Mouse (Mus musculus) T-helper 2 cell (primary cell): Measurements from ENCODE around the gene Btbd9.
"Not testable (repeated sequence)": the region's sequence is repeated elsewhere in the genome, so short reads cannot be mapped to it uniquely, and the experiment has no call there.

Experiments used
- in situ Hi-C: fragments of 300-600 bp; cut with MboI, MseI; formaldehyde crosslinking; loops from one replicate; pipeline ENCODE4 v1.15.1; 2025; ENCODE audit warnings: high pct_unique_total_duplicates

Gene Btbd9

DNA sequence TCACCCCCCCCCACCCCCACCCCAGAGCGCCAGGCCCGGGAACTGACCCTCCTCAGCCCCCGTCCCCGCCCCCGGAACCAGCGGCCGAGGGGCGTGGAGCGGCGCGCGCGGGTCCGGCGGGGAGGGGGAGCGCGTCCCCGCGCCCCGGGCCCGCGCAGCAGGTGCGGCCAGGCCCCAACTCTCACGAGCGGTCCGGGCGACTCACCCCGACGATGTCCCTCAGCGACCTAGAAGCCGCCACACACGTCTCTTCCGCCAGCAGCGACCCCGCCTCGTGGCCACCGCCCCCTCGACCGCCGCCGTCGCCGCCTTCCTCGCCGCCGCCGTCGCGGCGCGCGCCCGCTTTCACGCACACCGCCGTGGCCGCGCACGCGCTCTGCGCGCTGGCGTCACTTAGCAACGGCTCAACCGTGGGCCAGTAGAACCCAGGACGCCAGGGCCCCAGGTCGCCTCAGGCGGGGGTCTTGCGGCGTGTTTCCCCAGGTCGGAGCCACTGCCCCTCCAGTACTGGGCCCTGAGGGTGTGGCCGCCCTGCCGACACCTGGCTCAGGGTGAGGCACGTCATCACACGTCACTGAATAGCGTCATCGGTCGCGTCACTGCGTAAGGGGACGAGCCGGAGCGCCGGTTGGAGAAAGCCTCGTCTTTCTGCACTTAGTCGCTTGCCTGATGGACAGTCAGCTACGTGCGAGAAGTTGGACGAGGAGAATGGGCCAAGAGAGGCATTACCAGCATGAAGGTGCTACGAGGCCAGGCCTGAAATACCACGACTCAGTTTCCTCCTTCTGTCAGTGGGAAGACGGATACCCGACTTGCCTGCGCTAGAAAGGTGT, at the start of gene Btbd9:
TSS of gene Btbd9 (minus strand) at position 548 of the 833 bp plus-strand sequence.
- in situ Hi-C loops: no loop called here

DNA sequence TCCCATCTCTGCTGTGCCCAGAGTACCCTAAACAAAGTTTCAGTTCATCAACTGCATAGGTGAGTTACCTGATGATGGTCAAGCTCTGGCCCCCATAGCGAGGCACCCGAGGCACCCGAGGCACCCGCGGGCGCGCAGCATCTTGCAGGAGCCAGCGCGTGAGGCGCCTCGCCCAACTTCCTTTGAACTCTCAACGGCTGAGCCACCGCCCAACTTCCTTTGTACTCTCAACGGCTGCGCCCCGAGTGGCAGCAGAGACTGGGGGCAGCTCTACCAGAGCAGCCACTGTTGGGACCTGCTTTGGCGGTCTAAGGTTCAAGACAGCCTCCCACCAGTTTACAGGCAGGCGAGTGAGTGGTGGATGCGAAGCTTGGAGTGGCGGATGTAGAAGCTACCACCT, 47.8 kb upstream of the Btbd9 start, which contains the start of gene Dnah8:
TSS of gene Dnah8 (plus strand) at position 223 of the 400 bp plus-strand sequence.
- in situ Hi-C loops: not testable (repeated sequence)

DNA sequence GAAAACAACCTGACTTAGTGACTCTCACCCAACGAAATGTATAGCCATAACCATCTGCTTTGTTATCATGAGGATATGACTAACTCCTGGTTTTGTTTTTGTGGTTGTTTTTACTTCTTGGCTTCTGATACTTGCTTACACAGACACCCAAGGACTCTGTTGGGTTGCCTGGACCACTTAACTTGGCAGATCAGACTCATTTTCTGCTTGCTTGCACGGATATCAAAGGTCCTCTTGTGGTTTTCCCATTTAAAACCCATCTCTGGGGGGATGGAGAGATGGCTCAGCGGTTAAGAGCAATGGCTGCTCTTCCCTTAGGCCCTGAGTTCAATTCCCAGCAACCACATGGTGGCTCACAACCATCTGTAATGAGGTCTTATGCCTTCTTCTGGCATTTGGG, 46.9 kb upstream of the Btbd9 start:
- in situ Hi-C loops: no loop called here

DNA sequence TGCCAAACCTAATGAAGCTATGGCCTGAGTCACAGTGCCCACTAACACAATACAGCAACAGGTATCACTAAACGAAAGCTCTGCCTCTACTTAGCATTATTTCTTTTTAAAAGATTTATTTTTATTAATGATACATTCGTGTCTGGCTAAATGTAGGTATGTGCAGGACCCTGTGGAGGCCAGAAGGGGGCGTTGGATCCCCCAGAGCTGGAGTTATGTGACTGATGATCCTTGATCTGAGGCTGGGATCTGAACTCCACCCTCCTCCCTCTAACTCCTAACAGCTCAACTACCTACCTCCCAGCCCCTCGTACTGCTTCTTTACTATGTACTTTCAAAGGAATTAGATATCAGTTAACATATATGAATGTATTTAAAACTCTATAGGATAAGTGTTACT, 45.2 kb upstream of the Btbd9 start:
- in situ Hi-C loops: no loop called here

DNA sequence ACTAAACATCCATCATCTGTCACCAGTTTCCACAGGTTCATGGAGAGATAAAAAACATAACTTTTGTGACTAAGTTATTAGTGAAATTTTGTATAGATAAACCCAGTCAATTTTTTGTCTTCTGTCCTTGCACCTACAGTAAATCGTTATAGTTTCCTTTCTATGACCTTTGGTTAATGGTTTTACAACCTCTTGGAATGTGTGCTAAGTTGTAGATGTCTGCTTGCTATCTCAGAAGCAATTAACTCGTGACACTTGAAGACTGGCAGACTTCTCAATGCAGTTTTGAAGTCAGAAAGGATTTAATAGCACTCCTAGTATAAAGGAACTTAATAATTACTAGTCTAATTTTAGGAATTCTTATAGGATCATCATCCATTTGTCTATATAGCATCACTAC, 44.3 kb upstream of the Btbd9 start:
- in situ Hi-C loops: no loop called here

DNA sequence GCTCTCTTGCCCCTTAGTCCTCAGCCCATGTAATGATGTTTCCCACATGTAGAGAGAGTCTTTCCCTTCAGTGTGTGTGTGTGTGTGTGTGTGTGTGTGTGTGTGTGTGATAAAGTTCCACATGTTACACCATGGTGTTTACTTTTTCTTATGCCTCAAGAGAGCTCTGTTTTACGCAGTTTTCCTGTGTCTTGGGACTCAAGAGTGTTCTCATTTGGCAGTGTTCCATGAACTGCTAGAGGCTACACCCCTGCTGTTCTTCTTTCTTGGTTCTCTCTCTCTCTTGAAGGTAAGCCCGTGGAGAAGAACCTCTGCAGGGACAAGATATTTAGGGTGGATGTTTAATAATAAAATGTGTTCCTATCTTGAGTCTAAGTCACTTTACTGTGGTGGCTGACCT, 42.9 kb upstream of the Btbd9 start:
- in situ Hi-C loops: no loop called here

DNA sequence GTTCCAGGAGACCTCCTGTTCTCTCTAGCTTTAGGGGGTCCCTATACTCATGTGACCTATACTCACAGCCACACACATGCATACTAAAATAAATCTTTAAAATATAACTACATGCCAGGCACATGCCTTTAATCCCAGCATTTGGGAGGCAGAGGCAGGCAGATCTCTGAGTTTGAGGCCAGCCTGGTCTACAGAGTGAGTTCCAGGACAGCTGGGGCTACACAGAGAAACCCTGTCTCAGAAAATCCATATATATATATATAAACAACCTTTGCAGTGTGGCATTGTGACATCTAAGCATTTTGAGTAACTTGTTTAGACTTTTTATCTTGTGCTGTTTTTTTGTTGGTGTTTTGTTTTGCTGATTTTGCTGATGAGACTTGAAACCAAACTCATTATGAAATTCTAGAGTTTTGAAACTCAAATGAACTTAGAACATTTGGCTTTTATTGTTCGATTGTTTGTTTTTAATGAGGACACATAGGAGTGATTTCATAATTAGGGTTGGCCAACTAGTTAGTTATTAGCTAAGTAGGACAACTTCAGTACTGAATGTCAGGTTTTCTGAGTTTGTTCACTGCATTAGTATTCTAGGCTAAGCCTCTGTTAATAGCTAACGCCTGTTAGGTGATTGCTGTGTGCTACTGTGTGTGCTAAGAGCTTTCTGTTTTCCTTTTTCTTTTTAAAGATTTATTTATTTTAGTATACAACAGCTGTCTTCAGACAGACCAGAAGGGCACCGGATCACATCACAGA, 42.0 kb upstream of the Btbd9 start:
- in situ Hi-C loops: no loop called here

DNA sequence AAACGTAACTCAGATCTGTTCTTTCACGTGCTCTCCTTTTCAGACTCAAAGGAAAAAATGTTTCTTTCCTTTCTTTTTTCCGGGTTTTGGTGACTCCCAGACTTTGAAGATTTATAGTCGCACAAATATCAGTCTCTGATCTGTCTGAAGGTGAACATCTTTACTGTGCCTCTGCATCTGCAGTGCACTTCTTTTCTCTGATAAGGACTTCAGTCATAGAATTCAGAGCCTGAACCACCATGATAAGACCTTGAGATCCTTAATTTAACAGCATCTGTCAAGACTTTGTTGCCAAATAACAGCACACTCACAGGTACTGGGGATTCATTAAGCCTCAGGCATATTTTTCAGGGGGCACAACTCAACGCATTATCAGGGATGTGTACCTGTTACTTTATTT, 39.9 kb upstream of the Btbd9 start:
- in situ Hi-C loops: no loop called here

DNA sequence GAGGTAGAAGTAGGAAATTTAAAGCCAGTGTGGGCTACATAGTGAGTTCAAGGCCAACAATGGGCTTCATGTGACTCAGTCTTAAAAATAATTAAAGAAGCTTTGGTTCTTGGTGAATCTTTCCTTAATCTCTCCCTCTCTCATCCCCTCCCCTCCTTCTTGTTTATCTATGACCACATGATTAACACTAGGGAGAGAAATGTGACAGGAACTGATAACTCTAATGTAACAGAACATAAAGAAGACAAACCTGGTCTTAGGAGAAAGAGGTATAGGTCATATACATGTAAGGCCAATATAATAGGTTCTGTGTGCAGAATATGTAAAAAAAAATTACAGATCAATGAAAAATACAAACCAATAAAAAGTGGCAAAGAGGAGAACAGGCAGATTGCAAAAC, 37.1 kb upstream of the Btbd9 start:
- in situ Hi-C loops: no loop called here

DNA sequence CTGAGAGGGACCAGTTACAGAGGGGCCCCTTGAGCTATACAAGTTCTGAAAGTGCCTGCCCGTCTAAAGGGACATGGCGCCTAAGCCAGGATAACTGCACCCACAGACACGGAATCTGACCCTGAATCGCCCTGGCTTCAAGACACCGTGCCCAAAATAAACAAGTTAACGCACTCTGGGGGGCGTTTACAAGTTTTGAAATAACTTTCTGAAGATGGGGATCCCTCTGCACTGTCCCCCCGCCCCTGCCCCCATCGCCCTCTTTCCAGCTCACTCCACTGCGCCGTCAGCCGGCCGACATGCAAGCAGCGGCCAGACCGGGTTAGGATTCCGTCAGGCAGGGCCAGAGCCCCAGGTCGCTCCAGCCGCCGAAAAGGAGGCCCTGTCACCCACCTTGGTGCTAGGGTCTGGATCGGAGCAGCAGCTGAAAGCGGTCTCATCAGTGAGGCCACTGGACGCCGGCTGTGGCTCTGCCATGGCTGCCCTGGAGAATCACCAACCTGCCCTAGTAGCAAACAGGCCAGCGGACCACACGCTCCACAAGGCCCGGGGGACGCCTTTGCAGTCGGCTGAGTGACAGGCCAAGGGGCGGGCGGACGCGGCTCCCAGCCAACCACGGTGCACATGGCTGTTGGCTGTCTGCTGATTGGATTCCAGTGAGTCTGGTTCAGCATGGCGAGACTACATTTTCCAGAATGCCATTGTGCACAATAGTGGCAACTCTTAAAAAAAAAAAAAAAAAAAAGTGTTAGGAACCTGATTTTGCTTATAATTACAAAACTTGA, 36.0 kb upstream of the Btbd9 start:
- in situ Hi-C loops: no loop called here

DNA sequence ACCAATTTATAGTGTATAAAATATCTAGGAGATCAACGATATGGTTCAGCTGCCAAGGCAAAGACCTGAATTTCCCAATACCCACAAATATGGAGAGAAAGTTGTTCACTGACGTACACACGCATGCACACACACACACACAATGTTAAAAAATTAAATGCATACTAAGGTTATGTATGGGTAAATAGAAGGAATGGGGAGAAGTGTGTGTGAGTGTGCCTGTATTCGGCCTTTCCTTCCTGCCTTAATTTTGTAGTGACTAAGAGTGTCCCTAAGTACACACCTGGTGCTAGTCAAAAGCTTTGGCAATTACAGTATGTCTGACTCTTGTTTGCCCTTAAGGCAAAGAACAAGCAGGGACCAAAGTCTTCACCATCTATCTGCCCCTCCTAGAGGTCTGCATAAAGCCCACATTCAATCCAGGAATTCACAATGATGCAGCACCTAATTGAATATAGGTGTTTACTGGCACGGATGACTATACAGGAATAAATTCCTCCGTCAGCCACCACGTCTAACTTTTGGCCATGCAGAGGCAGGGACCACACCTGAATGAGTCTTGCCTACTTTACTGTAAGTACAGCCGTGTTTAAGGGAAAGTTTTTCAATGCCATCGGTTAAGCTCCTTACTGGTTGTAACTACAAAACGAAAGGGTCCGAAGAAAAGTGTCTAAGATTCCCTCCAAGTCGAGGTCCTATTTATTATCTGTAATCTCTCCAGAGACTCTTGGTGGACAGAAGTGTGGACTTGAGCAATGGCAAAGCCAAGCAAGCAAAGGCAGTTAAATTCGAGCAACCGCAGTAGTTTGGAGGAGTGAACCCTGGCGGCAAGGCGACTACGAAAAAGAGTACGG, 35.2 kb upstream of the Btbd9 start:
- in situ Hi-C loops: no loop called here

DNA sequence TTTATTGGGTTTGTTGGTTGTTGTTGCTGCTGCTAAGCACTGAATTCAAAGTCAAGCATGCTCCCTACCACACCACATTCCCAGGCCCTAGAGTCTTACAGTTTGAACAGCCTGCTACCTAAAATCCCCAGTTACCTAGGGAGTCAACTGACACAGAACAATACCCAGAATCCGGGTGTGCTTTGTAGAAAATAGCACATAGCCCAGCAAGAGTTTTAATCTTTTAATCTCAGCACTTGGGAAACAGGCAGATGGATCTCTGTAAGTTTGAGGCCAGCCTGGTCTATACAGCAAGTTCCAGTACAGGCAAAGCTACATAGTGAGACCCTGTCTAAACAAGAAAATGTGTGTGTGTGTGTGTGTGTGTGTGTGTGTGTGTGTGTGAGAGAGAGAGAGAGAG, 34.5 kb upstream of the Btbd9 start:
- in situ Hi-C loops: no loop called here

DNA sequence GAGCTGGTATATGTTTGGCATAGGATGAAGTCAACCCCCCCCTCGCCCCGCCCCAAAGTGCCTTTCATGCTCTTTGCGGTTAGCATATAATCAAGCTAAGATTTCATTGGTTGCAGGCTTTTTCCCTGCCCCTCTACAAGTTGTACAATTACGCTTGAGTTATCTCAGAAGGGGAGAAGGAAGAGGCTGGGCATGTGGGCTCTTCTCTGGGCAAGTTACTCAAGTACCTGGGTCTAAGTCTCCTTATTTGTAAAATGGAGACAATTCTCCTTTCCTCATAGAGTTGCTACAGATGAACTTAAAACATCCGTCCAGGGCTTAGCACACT, 33.7 kb upstream of the Btbd9 start:
- in situ Hi-C loops: no loop called here

DNA sequence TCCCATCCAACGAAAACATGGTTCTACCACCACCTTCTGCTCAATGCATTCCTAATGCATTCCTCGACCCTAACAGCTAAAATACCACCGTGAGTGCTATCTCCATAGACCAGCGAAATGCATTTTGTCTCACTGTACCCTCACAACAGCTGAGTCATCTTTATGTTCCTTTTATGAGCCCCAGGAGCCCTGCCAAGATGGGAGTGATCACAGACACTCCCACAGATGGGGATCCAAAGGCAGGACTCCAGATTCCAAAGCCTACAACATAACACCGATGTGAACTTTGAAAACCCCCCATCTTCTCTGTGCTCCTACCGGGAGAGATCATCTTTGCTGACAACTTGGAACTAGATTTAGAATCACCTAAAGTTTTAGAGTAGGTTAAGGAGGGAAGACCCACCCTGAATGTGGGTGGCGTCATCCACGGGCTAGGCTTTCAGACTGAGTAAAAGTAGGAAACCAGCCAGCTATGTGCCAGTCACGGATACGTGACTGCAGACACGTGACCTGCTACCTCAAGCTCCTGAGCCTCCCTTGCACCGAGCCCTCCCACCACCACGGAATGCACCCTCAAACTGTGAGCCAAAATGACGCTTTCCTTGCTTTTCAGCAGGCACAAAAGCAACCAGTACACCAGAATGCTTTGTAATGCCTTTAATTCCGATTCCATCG, 33.2 kb upstream of the Btbd9 start:
- in situ Hi-C loops: no loop called here

DNA sequence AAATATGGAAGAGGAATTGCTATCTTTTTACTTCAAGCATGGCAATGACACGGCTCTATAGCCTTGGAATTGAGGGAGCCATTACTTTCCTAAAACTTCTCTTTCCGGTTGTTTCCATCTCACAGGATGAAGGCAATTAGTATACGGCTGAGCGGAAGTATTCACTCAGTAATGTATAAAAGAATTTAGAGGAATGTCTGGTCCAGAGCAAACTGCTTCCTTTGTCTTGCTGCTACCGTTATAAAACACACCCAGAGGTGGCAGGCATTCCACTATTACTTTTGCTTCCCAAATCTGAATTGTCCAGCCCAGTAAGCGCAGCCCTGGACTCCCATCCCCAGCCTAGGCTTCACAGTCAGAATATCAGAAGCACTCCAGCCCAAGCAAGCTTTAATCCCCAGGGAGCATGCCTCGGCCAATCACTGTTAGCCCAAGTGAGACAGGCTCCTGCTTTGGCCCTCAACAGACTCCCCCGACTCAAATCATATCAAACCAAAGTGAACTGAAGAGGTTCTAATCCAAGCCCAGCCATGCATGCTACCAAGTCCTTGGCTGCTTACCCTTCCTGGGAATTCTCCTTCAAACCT, 31.7 kb upstream of the Btbd9 start:
- in situ Hi-C loops: no loop called here

DNA sequence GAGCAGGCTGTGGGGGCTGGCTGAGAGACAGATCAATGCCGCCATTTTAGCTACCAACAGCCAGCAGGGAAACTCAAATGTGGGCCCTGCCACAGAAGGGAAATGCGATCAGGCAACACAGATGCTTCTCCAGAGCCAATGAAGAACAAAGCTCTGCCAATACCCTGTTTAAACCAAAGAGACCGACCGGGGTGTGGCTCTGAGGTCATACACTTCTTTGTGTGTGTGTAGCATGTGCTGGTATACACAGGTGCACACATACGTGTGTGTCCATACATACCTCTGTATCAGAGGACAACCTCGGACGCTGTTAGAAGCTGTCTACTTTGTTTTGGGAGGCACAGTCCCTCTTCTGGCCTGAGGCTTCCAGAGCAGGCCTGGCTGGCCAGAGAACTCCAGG, 31.0 kb upstream of the Btbd9 start:
- in situ Hi-C loops: no loop called here

DNA sequence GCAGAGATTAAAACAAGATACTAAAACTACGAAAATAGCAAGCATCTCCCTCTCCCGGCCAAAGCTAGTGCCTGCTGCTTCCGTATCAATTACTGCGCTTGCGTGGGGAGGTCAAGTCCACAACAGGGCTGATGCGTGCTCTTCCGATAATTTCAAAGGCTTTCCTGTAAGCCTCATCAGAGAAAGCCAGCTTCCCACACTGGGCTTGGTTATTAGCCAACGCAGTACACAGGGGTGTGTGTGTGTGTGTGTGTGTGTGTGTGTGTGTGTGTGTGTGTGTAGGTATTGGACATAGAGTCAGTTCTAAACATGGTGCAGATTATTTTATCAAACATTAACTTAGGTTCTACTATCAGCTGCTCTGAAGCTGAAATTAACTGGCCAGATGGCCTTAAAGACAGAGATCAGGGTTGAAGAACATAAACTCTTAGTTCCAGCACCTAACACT, 30.4 kb upstream of the Btbd9 start:
- in situ Hi-C loops: no loop called here

DNA sequence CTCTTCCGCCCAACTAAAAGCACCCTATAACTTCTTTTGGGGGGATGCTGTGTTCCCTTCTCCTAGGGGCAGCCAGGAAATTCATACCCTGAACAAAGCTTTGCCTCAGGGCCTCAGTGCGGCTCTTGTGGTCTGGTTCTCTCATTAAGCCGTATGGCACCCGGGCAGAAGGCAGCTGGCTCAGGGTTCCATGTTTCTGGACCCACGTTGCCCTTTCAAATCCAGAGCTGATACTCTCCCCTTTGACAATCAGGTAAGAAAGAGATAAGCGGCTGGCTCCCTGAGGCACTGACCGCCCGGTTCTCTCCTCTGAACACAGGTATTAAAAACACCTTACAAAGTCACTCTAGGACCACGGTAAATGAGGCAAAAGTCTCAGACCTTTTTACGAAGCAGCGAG, 29.9 kb upstream of the Btbd9 start:
- in situ Hi-C loops: no loop called here

DNA sequence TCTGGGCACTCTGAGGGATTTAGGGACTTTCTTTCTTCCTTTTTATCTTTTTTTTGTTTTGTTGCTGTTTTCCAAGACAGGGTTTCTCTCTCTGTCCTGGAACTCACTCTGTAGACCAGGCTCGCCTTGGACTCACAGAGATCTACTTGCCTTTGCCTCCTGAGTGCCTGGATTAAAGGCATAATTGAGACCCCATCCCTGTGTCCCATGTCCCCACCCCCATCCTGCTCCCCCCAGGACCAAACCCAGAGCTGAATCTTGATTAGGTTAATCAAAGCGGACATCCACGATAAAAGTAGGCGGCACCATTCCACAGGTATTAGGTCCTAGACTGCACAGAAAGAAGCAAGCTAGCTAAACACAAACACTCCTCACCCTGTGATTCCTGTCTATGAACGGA, 28.7 kb upstream of the Btbd9 start:
- in situ Hi-C loops: no loop called here

DNA sequence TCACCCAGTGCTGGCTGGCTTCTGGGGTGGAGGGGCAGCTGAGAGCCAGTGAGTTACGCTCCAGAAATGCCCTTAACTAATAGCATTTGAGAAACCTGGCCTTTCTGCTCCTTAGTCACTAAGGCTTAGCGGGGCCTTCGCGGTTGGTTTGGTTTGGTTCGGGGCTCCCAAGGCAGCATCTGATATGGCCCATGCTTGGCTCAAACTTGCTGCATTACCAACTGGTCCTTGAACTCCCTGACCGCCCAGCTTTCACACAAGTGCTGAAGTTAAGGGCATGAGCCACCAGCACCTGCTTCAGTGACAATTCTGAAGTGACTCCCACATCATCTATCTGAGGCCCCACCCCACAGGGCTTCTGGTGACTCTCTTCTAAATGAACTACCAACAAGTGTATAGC, 28.0 kb upstream of the Btbd9 start:
- in situ Hi-C loops: no loop called here

DNA sequence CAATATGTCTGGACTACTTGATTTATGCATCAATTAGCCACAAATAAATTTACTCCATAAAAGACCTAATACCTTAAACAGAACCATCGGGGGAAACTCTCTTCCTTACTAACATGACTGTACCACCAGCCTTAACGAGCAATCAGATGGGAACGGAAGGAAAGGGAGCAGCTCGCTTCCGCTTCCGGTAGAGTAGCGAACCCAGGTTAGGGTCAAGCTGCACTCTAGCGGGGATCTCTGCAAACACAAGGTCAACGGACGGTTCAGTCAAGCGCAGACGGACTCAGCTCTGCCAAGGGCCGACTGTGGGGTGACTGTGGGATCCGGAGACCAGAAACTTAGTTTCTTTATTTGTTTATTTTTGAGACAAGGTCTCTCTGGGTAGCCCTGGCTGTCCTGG, 25.9 kb upstream of the Btbd9 start:
- in situ Hi-C loops: no loop called here
